Mouse (Mus musculus) thymus, postnatal 25 days (tissue): ENCODE data around the gene Gm13277.
"Not testable (repeated sequence)": the region's sequence is repeated elsewhere in the genome, so short reads cannot be mapped to it uniquely, and the experiment has no call there.

Source experiments
- DNase-seq: peaks from one replicate; pipeline ENCODE4 v3.0.0; 2022

Gm13277 gene

DNA sequence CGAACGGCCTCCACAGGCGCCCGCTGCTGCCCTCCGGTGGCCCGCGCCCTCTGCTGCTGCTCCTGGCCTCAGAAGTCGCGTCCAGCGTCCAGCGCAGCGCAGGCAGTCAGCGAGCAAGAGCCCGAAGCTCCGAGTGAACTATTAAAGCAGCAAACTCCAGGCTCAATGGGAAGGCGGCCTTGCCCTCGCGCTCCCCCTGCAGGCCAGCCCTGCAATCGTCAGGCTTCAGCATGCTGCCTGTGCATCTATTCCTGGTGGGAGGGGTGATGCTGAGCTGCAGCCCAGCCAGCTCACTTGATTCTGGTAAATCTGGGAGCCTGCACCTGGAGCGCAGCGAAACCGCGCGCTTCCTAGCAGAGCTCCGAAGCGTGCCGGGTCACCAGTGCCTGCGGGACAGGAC is at the start of gene Gm13277:
Gene Gm13277 (plus strand): TSS at position 231 of the 400 bp plus-strand sequence.
- DNase-seq, result peak; percentile 75

DNA sequence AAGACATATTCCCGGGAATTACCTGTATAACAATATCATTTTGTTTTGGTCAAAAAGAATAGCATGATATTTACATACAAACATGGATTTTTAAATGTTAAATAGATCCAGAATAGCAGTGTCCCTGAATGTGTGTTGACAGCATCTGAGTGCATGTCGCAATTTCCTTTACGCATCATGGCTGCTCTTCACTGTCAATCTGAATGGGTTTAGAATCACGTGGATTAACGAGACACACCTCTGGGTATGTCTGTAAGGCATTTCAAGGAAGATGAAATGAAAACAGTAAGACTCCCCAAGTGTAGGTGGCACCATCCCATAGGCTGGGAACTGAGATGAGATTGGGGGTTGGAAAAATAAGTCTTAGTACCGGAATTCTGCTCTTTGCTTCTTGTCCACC is 49.4 kb upstream of the Gm13277 start:
- DNase-seq, result no peak

- DNase-seq, result no peak
These were observed 47.0 kb upstream of the Gm13277 start for GRCm38 (mm10) chr4:88741426-88741825.

DNA sequence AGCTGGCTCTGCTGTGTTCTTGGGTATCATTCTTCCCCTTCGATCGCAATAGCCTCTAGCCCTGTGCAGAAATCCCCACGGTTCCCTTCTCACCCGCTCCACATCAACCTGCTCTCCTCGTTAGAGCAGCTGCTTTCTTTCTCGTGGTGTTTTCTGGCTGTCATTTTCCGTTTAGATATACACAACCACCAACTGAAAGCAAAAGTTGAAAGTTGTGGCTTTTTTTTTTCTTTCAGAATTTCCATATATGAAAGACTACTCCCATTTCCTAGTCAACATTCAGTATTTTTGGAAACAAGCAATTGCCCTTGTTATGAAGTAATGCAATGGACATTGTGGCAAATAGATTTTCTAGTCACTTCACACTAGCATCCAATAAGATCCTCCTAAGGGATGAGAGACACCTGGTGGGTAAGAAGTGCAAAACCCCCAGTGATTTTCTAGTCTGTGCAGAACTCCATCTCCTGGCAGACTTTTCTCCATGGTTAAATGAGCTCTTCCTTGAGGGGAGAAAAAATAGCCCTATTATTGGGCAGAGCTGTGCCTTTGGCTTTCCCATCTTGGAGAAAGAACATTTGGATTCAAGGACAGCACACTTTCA is 45.6 kb upstream of the Gm13277 start:
- DNase-seq, result no peak

- DNase-seq, result peak; percentile 26
These were observed 44.2 kb upstream of the Gm13277 start for GRCm38 (mm10) chr4:88744207-88744606.

DNA sequence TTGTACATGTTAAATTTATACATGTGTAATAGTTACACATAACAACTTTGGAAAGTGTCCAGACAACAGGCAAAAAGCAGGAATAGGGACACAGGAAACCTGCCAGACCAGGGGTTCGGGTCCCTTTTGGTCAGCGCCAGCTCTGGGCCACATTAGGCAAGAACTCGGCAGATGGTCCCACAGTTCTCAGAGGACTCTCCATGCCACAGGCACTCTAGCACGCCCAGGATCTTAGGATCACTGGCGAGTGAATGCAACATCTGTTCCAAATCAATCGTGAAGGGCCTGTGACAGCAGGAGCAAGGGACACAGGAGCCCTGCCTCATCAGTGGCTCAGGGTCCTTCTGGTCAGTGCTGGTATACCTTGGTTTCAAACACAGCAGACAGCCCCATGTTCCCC is 38.5 kb upstream of the Gm13277 start:
- DNase-seq, result no peak

GRCm38 (mm10) chr4:88754818-88755340 is 33.6 kb upstream of the Gm13277 start, which contains the start of gene Gm13271:
TSS of gene Gm13271 (plus strand) at chr4:88754868.
- DNase-seq, result peak; percentile 68

DNA sequence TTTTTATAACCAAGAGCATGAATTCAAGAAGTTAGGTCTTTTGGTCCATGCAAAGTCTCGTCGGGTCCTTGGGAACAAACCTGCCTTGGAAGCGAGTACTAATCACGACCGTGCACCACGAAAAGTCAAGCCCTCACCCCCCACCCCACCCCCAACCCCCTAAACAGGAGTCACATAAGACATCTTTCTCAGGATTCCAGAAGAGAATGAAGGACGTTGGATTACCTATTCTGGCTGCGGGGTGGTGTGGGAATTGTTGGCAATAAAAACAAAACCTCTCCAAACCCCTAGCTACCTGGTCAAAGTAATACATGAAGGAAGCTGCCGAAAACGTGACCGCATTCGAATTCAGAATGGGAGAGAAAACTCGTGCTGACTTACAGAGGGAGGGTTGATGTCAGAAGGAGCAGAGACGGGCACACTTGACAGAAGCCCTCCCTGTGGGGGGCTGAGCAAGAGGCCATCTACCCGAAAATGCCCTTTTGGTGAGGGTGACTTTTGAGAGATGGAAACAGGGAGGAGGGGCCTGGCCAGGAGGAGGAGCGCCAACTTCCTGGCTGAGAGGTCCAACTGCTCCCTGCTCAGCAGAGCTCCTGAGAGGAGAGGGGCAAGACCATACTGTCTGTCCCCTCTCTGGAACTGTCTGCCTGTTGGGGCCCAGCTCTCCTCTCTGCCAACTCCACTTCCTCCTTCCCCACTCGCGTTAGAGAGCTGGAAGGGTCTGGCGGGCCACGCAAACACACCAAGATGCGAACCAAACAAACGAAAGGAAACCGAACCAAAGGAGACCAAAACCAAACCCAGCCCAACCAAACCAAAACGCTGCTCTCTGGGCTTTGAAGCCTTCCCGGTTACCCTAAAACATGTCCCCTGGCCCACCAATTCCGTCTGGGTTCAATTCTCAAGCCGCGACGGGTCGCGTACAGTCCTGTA is 31.6 kb upstream of the Gm13277 start:
- peak; percentile 37 for DNase-seq

GRCm38 (mm10) chr4:88757628-88758031 is 30.8 kb upstream of the Gm13277 start:
- DNase-seq, result peak; percentile 90

- not testable (repeated sequence) for DNase-seq
These were observed 29.7 kb upstream of the Gm13277 start for GRCm38 (mm10) chr4:88758751-88759150.

GRCm38 (mm10) chr4:88759610-88760268 is 28.7 kb upstream of the Gm13277 start, which contains the start of gene Gm13283:
TSS of gene Gm13283 (plus strand) at chr4:88760119.
- DNase-seq, result peak; percentile 28

DNA sequence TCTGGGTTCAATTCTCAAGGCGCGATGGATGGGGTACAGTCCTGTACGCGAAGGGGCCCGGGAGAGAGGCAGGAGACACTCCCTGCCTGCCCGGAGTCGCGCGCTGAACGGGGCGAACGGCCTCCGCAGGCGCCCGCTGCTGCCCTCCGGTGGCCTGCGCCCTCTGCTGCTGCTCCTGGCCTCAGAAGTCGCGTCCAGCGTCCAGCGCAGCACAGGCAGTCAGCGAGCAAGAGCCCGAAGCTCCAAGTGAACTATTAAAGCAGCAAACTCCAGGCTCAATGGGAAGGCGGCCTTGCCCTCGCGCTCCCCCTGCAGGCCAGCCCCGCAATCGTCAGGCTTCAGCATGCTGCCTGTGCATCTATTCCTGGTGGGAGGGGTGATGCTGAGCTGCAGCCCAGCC is 28.0 kb upstream of the Gm13277 start:
- DNase-seq, result peak; percentile 55

GRCm38 (mm10) chr4:88761776-88762175 is 26.7 kb upstream of the Gm13277 start:
- DNase-seq, result peak; percentile 90

DNA sequence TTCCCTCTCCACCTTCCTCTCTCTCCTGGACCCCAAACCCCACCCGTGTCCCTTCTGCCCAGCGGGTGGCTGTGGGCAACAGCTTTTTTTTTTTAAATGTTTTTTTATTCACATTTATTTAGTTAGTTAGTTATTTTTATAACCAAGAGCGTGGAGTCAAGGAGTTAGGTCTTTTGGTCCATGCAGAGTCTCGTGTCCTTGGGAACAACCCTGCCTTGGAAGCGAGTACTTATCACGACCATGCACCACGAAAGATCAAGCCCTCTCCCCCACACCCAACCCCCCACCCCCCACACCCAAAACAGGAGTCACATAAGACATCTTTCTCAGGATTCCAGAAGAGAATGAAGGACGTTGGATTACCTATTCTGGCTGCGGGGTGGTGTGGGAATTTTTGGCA is 26.1 kb upstream of the Gm13277 start:
- peak; percentile 24 for DNase-seq

GRCm38 (mm10) chr4:88763384-88764018 is 24.9 kb upstream of the Gm13277 start:
- peak; percentile 38 for DNase-seq

DNA sequence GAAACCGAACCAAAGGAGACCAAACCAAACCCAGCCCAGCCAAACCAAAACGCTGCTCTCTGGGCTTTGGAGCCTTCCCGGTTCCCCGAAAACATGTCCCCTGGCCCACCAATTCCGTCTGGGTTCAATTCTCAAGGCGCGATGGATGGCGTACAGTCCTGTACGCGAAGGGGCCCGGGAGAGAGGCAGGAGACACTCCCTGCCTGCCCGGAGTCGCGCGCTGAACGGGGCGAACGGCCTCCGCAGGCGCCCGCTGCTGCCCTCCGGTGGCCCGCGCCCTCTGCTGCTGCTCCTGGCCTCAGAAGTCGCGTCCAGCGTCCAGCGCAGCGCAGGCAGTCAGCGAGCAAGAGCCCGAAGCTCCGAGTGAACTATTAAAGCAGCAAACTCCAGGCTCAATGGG is 14.9 kb upstream of the Gm13277 start, which contains the start of gene Gm13290:
Gene Gm13290 (plus strand): TSS at position 301 of the 400 bp plus-strand sequence.
- not testable (repeated sequence) for DNase-seq

GRCm38 (mm10) chr4:88776622-88777021 is 11.8 kb upstream of the Gm13277 start, which contains the start of gene Gm13289:
TSS of gene Gm13289 (plus strand) at chr4:88776922.
- not testable (repeated sequence) for DNase-seq

DNA sequence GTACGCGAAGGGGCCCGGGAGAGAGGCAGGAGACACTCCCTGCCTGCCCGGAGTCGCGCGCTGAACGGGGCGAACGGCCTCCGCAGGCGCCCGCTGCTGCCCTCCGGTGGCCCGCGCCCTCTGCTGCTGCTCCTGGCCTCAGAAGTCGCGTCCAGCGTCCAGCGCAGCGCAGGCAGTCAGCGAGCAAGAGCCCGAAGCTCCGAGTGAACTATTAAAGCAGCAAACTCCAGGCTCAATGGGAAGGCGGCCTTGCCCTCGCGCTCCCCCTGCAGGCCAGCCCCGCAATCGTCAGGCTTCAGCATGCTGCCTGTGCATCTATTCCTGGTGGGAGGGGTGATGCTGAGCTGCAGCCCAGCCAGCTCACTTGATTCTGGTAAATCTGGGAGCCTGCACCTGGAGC is 8.9 kb upstream of the Gm13277 start, which contains the start of gene Gm13272:
Gene Gm13272 (plus strand): TSS at position 301 of the 400 bp plus-strand sequence.
- DNase-seq, result not testable (repeated sequence)

DNA sequence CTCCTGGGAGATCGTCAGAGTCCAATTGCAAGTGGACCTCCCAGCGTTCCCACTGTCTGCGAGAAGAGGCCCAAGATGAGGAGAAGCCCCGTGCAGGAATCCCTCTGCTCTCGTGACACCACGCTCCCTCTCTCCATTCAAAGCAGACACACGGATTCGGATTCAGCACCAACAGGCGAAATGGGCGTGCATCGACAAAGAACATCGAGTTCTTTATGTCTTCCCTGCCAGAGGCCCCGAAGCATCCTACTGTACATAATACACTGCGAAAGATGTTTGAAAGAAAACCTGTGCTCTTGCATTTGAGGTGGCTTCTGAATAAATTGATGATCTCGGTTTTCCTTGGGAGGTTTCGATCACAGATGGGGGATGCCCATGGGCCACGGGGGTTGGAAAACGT is 8.1 kb upstream of the Gm13277 start:
- DNase-seq, result not testable (repeated sequence)

GRCm38 (mm10) chr4:88781831-88782230 is 6.6 kb upstream of the Gm13277 start, which contains the start of gene Ifnz:
TSS of gene Ifnz (plus strand) at chr4:88782131.
- not testable (repeated sequence) for DNase-seq

- not testable (repeated sequence) for DNase-seq
These were observed 6.1 kb upstream of the Gm13277 start for GRCm38 (mm10) chr4:88782335-88782734.

DNA sequence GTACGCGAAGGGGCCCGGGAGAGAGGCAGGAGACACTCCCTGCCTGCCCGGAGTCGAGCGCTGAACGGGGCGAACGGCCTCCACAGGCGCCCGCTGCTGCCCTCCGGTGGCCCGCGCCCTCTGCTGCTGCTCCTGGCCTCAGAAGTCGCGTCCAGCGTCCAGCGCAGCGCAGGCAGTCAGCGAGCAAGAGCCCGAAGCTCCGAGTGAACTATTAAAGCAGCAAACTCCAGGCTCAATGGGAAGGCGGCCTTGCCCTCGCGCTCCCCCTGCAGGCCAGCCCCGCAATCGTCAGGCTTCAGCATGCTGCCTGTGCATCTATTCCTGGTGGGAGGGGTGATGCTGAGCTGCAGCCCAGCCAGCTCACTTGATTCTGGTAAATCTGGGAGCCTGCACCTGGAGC is 3.0 kb upstream of the Gm13277 start, which contains the start of gene Gm13276:
Gene Gm13276 (plus strand): TSS at position 301 of the 400 bp plus-strand sequence.
- not testable (repeated sequence) for DNase-seq
